Mouse (Mus musculus) cerebellum, adult 11 months (tissue): ENCODE results near the gene Npff.
A peak's percentile ranks its signal among the peaks of the same experiment; 100 is the strongest.

Source experiments
- DNase-seq: peaks from one replicate; pipeline ENCODE4 v3.0.0; 2022

The Npff gene

DNA sequence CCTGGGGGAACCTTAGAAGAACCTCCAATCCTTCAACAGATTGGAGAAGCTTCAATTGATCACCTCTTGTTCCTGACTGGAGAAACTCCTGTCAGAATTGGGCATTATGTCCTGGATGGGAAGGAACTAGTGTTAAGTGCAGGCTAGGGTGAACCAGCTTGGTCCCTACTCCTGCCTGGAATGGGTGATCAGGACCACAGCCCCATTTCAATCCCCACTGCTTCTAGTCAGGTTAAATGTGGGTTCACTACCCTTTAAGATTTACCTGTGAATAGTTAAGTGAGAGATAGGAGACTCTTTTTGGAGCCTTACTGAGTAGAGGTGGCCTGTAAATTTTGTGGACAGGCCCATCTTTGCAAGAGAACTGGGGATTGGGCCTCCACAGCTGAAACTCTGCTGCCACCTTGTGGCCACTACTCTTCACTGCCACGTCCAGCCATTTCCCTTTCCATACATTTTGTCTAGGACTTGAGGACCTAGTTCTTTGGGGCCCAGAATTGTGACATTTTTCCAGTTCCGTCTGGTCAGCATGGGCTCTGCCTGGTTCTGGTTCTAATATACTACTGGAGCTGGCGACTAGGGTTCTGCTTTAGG lies at the start of gene Npff:
Npff (minus strand) TSS at position 51 of the 594 bp plus-strand sequence.
- DNase-seq: peak; percentile 83

DNA sequence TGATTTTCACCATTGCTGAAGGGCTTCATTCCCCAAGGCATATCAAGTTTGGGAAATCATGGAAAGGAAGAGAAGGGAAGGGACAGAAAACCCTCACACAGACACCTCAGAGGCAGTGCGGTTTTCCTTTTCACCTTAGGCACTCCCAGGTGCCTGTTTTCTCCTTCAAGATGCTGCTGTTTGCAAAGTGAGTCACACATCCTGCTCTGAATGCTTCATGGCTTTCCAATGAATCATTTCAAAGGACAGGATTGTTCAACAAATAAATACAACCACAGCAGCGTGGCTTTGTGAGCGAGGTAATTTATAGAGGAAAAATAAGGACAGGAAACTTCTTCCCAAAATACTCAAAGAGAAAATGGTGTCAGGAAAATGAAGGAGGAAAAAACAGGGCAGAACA lies 47.3 kb upstream of the Npff start:
- DNase-seq: no peak

DNA sequence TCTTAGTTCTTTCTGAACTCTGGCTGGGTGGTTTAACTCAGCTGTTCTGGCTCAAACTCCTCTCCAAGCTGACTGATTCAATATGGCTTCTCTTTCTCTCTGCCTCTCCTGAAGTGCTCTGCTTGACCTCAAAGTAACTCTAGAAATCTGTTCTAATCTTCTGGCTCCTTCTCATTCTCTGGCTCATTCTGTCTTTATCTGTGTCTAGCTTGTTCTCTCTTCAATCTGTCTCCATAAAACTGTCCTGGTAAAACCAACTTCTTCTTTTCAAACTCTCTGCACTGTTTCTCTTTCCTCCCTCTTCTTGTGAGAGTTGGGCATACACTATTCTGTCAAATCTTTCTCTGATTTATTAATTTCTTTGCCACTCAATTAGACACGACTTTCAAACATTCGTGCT lies 43.1 kb upstream of the Npff start:
- DNase-seq: no peak

DNA sequence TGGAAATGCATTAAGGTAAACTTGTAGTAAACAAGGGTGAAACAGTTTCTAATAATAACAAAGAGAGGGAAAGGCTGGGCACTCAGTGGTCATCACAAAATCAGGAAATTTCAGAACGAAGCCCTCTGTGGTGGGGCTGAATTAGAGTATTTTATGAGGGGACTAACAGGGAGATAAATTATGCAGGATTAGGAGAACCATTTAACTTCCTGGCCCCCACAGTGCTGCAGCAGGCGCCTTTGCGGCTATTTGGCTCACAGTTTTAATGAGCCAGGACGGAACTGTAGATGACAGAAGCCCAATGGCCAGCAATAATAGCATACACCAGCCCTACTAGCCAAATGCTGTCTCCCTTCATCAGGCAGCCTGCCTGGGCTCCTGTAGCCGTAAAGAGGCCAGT lies 38.9 kb upstream of the Npff start:
- no peak for DNase-seq

DNA sequence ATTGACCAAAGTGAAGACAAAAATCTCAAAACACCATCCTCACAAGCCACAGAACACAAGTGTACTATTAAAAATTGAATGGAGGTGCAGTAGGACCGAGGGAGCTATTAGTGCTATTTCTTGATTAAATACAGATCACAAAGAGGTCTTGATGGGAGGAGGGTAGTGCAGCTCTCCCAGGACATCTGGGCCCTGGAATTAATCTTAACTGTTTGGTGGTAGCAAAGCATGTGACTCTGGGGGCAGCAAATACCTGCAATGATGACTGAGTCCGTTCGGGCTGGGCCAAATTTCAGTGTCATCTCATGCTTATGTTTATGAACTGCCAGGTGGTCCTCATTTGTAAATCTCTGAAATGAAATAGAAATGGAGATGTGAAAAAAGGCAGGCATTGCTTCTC lies 38.3 kb upstream of the Npff start:
- DNase-seq: no peak

DNA sequence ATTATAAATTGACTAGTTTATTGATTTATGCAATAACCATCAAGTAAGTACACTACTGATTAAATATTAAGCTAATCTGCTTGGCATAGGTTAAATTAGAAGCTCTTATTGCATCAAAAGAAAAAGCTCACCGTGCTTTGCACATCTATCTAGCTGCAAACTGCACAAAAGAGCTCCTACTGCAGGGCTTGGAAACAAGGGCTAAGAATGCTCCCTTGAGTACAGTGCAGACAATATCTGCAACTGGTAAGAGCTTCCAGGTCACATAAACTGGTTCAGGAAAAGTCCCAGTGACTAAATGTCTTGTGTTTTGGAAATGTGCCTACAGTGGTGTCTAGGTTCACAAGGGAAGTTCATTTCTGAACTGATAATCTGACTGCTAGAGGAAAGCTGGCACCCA lies 37.7 kb upstream of the Npff start:
- DNase-seq: no peak

DNA sequence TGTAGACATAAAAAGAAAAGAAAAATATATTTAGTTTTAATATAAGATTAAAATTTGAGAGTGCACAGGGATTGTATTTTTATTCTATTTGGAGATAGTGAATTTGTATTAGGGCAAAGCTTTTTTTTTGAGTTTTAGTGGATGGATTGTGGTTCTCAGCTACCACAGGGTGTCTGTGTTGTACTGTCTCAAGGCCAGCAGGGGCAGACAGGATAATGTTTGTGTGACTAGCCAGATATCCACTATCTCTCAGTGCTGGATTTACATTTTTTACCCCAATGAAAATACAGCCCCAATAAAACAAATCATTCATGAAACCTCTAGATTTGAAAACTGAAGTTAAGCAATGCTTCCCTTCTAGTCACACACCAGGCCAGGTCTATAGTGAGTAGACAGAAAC lies 32.8 kb upstream of the Npff start:
- DNase-seq: no peak

DNA sequence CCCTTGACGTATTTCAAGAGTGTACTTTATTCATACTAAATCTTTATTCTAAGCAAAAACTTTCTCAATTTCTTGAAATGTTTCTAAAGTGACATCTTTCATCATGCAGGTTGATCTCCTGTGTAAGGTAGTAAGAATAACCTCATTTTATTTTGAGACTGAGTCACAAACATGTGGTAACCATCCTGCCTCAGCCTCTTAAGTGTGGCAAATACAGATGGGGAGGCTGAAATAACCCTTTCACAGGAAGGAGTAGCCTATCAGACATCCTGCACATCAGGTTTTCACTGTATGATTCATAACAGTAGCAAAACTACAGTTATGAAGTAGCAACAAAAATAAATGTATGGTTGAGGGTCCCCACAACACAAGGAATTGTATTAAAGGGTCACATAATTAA lies 30.8 kb upstream of the Npff start:
- DNase-seq: no peak

DNA sequence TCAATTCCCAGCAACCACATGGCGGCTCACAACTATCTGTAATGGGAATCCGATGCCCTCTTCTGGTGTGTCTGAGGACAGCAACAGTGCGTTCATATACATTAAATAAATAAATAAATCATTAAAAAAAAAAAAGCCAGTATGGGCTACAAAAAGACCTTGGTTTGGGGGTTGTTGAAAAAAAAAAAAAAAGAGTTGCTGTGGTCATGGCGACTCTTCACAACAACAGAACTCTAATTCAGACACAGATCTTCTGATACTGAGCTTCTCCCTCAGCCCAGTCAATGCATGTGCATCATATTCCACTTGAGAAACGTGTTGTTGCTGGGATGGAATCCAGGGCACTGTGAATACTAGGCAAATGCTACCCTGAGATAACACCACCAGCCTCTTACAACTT lies 27.9 kb upstream of the Npff start:
- DNase-seq: no peak

DNA sequence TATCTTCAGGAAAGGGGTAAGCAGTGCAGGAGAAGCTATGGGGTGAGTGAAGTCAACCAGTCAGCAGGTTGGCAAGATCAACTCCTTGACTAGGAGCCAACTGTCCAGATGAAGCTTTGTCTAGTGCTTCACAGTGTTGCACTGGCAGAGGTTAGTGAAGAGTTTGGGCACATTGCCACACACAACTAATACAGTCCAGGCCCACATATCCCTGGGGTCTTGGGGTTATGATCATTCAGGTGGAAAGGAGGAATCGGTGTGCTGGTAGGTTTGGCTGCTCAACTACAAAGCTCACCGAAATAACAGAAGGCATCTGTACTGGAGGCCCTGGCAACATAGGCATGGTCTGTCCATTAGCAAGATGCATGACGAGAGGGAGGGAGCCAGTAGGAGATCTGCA lies 22.7 kb upstream of the Npff start:
- peak; percentile 90 for DNase-seq

DNA sequence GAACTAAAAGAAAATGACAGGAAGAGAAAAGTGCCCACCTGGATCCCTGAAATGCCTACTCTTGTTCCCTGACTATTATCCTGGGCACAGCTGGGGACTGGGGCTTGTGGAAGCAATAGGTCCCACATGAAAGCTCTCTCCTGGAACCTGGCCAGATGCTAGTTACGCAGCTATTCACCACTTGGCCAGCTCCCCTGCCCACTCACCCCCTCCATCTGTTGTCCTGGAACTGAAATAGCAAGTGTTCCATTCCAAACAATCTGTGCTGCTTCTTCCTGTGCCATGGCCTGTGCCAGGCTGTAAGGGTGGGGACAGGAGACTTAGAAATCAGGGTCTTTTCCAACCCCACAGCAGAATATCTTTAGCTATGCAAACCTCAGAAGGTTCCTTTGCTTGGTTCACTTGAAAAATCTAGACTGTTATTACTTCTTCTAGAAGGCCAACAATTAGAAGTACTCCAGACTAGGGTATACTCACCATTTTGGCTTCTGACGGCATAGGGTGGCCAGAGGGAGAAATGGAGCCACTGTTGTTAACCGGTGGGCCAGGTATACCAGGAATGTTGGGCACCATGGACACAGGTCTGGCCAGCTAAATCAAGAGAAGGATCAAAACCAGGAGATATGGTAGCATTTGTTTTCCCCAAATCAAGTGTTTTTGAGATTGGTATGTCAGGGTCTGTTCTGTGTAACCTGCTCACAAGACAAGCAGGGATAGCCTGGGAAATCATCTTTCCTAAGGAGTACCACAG lies 22.1 kb upstream of the Npff start:
- peak; percentile 98 for DNase-seq

DNA sequence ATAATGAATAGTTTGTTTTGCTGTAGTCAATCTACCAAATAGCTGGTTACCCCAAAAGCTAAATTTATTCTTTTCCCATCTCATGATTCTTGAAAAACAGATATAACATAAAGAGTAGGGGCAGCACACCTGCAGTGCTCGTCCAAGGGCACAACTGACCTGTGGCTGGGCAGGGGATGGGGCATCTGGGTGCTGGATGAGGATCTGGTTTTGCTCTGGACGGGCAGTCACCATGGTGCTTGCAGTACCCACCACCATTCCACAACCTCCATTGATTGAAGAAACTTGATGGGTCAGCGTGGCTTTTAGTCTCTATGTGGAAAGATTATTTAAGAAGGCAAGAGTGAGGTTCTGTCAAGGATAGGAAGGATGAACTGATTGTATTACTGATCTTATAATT lies 21.5 kb upstream of the Npff start:
- no peak for DNase-seq

DNA sequence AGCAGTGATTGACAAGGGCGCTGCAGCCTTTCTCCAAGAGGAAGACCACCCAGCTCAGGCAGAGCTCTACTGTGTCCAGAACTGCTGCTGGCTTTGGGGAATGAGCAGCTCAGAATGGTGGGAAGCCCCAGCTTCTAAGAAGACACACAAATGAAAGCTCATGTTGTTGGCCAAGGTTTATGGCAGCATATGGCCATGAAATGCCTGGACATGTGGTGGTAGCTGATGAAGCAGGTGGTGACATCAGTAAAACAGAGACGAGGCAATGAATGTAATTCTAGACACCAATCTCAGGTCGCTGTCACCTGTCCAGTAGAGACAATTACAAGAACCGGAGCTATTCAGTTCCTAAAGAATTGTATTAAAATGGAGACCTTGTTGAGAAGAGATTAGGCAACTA lies 20.1 kb upstream of the Npff start:
- DNase-seq: peak; percentile 89

DNA sequence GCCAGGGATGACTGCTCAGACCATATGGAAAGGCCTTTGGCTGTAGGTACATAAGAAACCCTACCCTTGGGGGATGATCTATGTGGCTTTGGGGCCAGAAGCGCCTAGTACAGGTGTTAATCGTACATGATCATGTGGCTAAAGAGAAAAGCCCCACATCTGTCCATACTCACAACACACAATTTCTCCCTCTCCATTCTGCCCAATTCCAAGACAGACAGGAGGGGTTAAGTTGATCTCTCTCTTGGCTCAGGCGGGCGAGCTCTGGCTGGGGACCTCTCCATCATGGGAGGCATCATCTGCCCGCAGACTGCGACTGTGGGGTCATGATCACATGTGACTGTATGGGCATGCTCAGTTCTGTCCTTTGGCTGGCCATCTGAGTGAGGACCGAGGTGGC lies 9.2 kb upstream of the Npff start:
- no peak for DNase-seq

DNA sequence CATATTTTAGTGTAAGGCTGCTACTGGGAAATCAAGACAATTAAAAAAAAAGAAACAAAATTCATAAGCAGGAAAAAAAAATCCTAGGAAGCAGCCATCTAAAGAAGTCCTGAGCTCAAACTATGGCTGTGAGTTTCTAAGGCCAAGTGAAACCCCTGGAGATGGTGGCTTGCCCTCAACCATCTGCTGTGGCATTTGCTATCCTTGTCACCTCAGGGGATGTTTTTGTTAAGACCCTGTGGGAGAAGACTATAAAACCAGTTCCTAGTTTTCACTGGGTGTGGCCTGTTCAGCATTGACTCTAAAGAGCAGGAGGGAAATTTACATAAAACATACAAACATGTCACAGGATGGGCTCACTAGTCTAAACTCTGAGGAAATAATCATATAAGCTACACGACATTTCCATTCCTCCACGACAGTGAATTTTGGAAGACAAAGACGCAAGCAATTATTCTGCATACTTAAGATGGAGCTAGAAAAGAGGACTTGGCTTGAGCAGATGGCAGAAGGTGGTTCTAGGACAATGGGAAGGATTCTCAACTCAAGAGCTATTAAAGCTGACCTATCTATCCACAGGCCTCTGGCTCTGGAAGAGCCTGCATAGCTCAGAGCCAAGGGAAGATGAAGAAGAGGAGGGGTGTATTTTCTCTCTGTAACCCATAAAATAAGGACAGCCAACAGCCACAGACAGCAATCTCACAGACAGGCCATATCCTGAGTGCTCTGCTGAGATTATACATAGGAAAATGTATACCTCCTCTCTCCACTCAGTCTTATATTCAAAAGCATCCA lies 7.6 kb upstream of the Npff start:
- peak; percentile 57 for DNase-seq

DNA sequence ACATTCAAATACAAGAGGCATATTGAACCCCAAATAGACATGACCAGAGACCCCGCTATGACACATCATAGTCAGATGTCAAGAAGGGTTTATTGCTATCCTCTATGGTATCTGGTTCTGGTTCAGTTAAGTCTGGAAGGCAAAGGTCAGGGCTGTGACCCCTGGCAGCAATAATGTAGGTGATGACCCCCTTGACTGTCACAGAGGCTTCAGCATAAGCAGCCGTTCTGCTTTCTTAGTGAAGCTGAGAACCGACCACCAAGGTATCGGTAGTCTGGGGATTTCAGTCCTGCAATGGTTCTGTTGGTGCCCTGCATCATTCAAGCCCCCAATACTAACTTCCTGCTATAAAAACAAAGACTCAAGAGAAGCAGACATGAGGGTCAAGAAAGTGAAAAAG lies 6.8 kb upstream of the Npff start:
- no peak for DNase-seq

DNA sequence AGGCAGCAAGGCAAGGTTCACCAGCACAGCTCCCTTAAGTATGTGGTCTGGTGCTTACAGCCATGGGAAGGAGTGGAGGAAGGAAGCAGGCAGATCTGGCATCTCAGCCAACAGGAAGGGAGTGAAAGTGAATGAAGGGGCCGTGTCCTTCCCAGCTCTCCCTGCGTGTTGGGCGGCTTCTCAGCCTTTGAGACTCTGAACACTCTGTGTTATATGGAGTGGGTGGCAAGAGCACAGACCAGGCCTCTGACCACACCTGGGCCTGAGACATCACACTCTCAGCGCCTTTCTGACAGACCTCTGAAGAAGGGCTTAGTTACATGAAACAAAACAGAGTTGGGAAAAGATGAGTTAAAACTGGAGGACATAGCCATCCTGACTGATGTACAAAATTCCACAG lies 5.8 kb upstream of the Npff start:
- DNase-seq: no peak

DNA sequence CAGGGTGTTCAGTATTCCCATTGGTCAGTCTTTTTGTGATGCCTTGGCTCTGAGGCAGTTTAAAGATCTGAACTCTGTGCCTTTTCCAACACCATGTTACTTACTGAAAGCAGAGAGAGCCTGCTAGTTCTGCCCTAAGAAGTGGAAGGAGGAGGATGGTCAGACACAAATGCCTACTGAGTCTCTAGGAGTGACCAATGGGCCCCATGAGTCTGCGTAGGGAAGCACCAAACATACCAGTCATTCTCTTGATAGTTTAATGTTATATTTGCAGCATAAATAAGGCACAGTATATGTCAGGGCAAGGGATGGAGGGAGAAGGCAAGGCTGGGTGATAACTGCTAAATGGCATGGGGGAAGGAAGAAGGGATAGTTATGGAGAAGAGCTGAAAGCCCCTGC lies 3.7 kb upstream of the Npff start:
- DNase-seq: no peak

DNA sequence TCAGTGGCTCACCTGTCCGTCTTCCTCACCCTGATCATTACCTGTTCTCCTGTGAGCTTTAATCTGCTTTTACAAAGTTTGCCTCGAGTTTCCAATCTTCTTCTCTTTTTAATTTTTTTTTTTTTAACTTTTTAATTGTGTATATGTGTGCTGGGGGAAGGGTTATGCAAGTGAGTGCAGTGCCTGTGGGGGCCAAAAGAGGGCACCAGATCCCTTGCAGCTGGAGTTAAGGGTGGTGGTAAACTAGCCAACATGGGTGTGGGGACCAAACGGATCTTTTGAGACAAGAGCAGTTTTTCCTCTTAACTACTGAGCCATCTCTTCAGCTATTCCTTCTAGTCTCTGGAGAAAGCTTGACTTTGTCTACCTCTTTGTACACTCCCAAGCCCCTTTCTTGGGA lies 3.2 kb upstream of the Npff start:
- no peak for DNase-seq

DNA sequence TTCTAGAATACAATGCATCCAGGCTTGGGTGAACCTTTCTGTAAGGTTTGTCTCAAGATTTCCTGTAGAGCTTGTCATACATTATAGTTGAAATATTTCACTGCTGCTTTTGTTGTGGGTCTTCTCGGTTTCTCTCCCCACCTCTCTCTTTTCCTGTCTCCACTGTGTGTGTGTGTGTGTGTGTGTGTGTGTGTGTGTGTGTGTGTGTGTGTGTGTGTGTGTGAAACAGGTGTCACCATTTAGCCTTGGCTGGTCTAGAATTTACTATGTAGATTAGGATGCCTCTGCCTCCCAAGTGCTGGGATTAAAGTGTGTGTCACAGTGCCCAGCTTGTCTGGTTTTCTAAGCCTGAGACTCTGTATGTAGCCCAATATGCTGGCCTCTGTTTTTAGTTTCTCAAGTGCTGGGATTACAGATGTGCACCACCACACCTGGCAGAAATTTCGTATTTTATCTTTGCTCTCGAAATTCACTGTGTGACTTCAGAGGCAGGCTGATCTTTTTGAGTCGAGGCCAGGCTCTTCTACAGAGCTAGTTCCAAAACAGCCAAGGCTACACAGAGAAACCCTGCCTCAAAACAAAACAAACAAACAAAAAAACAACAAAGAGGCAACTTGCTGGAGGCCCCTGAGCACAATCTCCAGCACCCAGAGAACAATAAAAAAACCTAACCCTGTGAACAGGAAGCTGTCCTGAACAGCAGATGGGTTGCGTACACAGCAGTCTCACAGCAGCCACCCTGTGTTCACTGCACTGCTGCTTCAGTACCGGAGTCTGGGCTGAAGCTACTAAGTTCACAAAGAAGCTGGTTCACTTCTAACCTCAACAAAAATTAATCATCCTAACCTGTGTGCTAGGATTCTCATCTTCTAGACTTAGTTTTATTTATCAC lies 1.6 kb upstream of the Npff start:
- DNase-seq: no peak

DNA sequence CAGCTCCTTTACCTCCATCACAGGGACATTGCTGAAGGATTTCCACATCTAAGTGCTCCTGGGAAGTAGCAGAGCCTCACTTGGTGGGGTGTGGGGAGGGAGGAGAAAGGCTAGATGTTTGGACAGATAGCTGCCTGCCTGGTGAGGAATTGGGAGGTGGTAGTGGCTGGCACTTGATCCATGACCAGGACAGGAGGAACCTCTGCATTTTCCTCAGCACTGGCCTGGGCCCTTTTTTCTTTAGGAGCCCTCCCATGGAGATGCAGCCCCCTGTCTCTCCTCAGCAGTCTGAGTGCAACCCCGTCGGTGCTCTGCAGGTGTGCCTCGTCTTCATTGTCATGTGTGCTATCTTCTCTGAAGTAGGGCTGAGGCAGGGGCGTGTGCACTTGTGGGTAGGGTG lies 3.3 kb downstream of the Npff start:
- DNase-seq: no peak

DNA sequence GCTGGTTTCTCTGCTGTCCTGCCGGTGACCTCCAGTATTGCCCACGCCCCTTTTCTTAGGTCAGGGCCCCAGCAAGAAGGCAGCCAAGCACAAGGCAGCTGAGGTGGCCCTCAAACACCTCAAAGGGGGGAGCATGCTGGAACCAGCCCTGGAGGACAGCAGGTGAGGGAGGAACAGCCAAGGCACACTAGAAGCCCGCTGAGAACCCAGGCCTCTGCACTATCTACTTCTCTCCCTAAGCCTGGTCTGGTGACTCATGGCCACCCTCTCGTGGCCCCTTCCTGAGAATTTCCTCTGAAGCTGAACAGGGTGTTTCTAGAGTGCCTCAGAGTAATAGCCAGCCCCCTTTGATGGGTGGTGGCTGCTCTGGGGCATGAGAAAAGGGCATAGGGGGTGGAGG lies 4.3 kb downstream of the Npff start:
- no peak for DNase-seq
